Mouse (Mus musculus) liver, adult 2 months (tissue): Measurements from ENCODE around the gene St8sia1.

Experiments
- CTCF ChIP-seq: fragments of 200-500 bp; IDR thresholded peaks from 2 replicates; pipeline ENCODE4 v1.5.1; 2011; ENCODE audit warnings: low read depth, low read length, control low read depth
- POLR2A ChIP-seq: fragments of 200-500 bp; IDR thresholded peaks from 2 replicates; pipeline ENCODE4 v1.6.1; 2011; ENCODE audit warnings: low read length, control low read depth; ENCODE audit not compliant: insufficient read depth; ENCODE audit errors: extremely low read depth

DNA sequence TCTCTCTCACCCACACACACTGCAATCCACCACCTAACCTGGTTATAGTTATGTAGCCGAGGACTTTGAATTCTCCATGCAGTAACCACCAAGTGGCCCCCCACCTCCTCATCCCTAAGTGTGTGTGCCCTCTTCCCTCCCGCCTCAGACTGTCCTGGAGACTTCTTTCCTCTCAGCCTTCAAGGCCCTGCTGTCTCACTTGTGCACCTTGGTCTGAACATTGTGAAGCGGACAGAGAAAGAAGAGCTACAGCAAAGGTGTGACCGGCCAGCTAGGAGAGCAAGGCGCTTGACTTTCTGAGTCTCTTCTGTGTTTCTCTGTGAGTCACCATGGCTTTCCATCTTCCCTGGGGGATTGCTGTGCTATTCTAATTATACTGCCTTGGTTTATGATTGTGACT is 108.5 kb downstream of the St8sia1 start:
- no peak for TF ChIP-seq CTCF
- no peak for TF ChIP-seq POLR2A
